In the genomic region with DNA sequence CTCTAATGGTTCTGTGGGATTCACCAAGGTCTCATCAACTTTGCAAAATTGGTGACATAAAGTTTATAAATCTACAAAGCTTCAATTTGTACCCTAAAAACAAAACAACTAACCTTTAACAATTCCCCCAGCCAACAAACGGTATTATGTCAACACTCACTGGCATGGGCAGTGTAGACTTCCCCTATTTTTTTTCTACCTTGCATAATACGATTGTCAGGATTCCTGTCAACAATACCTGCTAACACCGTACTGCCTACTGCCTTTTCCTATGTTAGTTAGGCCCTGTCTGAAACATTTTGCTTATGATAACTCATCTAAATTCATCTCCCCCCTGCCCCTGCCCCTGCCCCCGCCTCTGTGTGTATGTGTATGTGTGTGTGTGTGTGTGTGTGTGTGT, we compare ENCODE assay signal across 26 mouse cellular contexts. TPM values are rescaled to one million over a fixed set of nuclear protein-coding genes. Genes with fewer than 3 reads are reported as not detected.
DNase-seq lines count a peak whose midpoint lies in the region; ATAC-seq lines count a peak whose summit lies in the region.
"Had no signal": no experiment of that assay in that cellular context is flagged by ENCODE, and none has a peak within 500 bp of the region (broad histone marks: within the 10 kb centered on the region; RNA-seq: fewer than 3 reads in every experiment).

No protein-coding gene starts in this region.

- 86% methylated on average over 4 of the region's 4 CpGs for WGBS in hindbrain, embryonic 10.5 days

- H3K4me1 ChIP-seq in hindbrain, embryonic 10.5 days (replicated peaks): peaks cover 6% of the 10 kb centered on the region; the same call in 1 of the 2 replicates
- H3K4me1 ChIP-seq: embryonic facial prominence, embryonic 12.5 days; embryonic facial prominence, embryonic 15.5 days had no signal

- no peaks in the 10 kb centered on the region for H3K36me3 ChIP-seq in hindbrain, embryonic 10.5 days
- H3K36me3 ChIP-seq: embryonic facial prominence, embryonic 12.5 days; embryonic facial prominence, embryonic 15.5 days; heart, embryonic 10.5 days; heart, embryonic 13.5 days had no signal

- H3K4me3 ChIP-seq in hindbrain, embryonic 10.5 days: no peak overlapping the region
- H3K4me3 ChIP-seq: embryonic facial prominence, embryonic 12.5 days; embryonic facial prominence, embryonic 15.5 days; gastrocnemius, adult 2 months; heart, adult 2 months; heart, embryonic 10.5 days; heart, embryonic 13.5 days had no signal

- peak; percentile 65 for ATAC-seq in common myeloid progenitor, adult 5-6 weeks (replicated peaks; ENCODE audit: low read depth, poor library complexity, severe bottlenecking)
- ATAC-seq in megakaryocyte, adult 5-6 weeks (ENCODE audit: poor library complexity, severe bottlenecking): peak; percentile 89
- ATAC-seq: activated CD4-positive, CD25-positive, alpha-beta regulatory T cell, adult 4 months; CD4-positive, CD25-positive, alpha-beta regulatory T cell, adult 4 months; forebrain, embryonic 14.5 days; forebrain, postnatal 0 days; hindbrain, postnatal 0 days; inflammation-experienced regulatory T-cells, adult 6 months; intestine, embryonic 16.5 days had no signal

- H3K9me3 ChIP-seq in hindbrain, embryonic 10.5 days: no peaks in the 10 kb centered on the region
- H3K9me3 ChIP-seq: embryonic facial prominence, embryonic 12.5 days; embryonic facial prominence, embryonic 15.5 days; heart, embryonic 10.5 days; heart, embryonic 13.5 days had no signal

- H3K27me3 ChIP-seq in hindbrain, embryonic 10.5 days (ENCODE audit: insufficient read depth, poor library complexity, severe bottlenecking): no peaks in the 10 kb centered on the region
- H3K27me3 ChIP-seq: embryonic facial prominence, embryonic 12.5 days; embryonic facial prominence, embryonic 15.5 days; heart, embryonic 13.5 days had no signal

- peak; percentile 24 for DNase-seq in 416B (ENCODE audit: low read depth)
- DNase-seq in kidney, adult 8-10 months: no peak
- no peak for DNase-seq in hindbrain, embryonic 10.5 days (ENCODE audit: low spot score)
- DNase-seq in right cerebral cortex, adult 2 months (ENCODE audit: low spot score in 2 of 2): no peak
- DNase-seq: adrenal gland, adult 8-10 months; adrenal gland, postnatal 25 days; cerebellum, adult 11-12 months; cerebellum, adult 9-10 months; cerebellum, postnatal 14 days; forebrain, postnatal 0 days; gastrocnemius, adult 2 months; gastrocnemius, postnatal 14 days; heart, adult 2 months had no signal

- H3K27ac ChIP-seq in hindbrain, embryonic 10.5 days: no peak overlapping the region
- H3K27ac ChIP-seq: embryonic facial prominence, embryonic 12.5 days; embryonic facial prominence, embryonic 15.5 days; gastrocnemius, adult 2 months; heart, adult 2 months; heart, embryonic 10.5 days; heart, embryonic 13.5 days; hindbrain, embryonic 14.5 days; hindbrain, postnatal 0 days had no signal

RNA-seq across cellular contexts. Expression of a gene that starts 16.7 kb away (rescaled TPM):
- 11.7 and 16.3 TPM in 2 replicates for total RNA-seq in common myeloid progenitor, adult 5-6 weeks (2017)
- 30.1 and 31.3 TPM in 2 replicates for total RNA-seq in megakaryocyte, adult 5-6 weeks (2015)
- total RNA-seq in megakaryocyte, adult 5-6 weeks (2017): 5.9 and 8.3 TPM in 2 replicates
- polyA plus RNA-seq in hindbrain, embryonic 10.5 days (2016; fragmentation: Nextera tagmentation; extraction: Ambion mirVana): 53.7 and 55.8 TPM in 2 replicates
